Mouse (Mus musculus): ENCODE results near the gene Tdrd5. TPM values are rescaled to one million over a fixed set of nuclear protein-coding genes. Genes with fewer than 3 reads are reported as not detected.

Gene Tdrd5
- total and polyA plus RNA-seq, 3 experiments, result not detected

DNA sequence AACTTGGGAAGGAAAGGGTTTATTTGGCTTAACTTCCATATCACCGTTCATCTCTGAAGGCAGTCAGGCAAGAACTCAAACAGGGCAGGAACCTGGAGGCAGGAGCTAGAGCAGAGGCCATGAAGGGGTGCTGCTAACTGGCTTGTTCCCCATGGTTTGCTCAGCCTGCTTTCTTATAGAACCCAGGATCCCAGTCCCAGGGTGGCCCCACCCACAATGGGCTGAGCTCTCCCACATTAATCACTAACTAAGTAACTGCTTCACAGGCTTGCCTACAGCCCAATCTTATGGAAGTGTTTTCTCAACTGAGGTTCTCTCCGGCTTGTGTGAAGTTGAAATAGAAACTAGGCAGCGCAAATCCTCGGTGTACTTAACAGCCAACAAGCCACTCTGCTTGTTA is 74.7 kb downstream of the Tdrd5 start:
- H3K9me3 ChIP-seq (replicated peaks; ENCODE audit: low read length), result no peaks in the 10 kb centered on the region
- H3K4me2 ChIP-seq (ENCODE audit: insufficient read depth, low read depth, poor library complexity, severe bottlenecking), result no peak overlapping the region
- in situ Hi-C loops (cut with MboI; ENCODE audit: low pct_ligation_motif_present, low pct_unique_long_range_greater_than_20kb, low sequenced_read_pairs) (no loop called here), dilution Hi-C loops (cut with MboI; ENCODE audit: extremely low pct_ligation_motif_present, extremely low pct_unique_long_range_greater_than_20kb, low sequenced_read_pairs) (no loop called here)
- no peak overlapping the region for H3K4me3 ChIP-seq (replicated peaks in 1 of 3; ENCODE audit: low read depth in 2 of 3, low read length in 2 of 3, poor library complexity in 1 of 3)
- H3K4me1 ChIP-seq (ENCODE audit: control insufficient read depth in 1 of 2, insufficient read depth in 2 of 2), result no peaks in the 10 kb centered on the region
- DNase-seq (ENCODE audit: extremely low read depth), result no peak
- no peak for TF ChIP-seq SIN3A (IDR thresholded peaks at IDR 0.05; ENCODE audit: low read length)
- no peak for TF ChIP-seq TCF12 (IDR thresholded peaks at IDR 0.05; ENCODE audit: low read depth, low read length)
- no peak for TF ChIP-seq BHLHE40 (IDR thresholded peaks at IDR 0.05; ENCODE audit: low read depth, low read length)
- no peak for TF ChIP-seq NELFE (IDR thresholded peaks at IDR 0.05; ENCODE audit: low read depth, low read length)
- no peak for TF ChIP-seq MXI1 (IDR thresholded peaks at IDR 0.05; ENCODE audit: low read depth, low read length)
- no peak for TF ChIP-seq RAD21 (IDR thresholded peaks at IDR 0.05; ENCODE audit: low read depth, low read length)
- no peaks in the 10 kb centered on the region for H3K36me3 ChIP-seq (replicated peaks in 1 of 2; ENCODE audit: control insufficient read depth in 1 of 2, insufficient read depth in 1 of 2, low read length in 1 of 2)
- H3K9ac ChIP-seq (ENCODE audit: insufficient read depth, low read depth), result no peak overlapping the region
- no peak overlapping the region for H3K27ac ChIP-seq (ENCODE audit: insufficient read depth, low read depth)
- no peaks in the 10 kb centered on the region for H3K79me2 ChIP-seq (replicated peaks; ENCODE audit: control insufficient read depth, extremely low read depth, insufficient read depth, poor library complexity, severe bottlenecking)
- H3K27me3 ChIP-seq (replicated peaks), result no peaks in the 10 kb centered on the region

DNA sequence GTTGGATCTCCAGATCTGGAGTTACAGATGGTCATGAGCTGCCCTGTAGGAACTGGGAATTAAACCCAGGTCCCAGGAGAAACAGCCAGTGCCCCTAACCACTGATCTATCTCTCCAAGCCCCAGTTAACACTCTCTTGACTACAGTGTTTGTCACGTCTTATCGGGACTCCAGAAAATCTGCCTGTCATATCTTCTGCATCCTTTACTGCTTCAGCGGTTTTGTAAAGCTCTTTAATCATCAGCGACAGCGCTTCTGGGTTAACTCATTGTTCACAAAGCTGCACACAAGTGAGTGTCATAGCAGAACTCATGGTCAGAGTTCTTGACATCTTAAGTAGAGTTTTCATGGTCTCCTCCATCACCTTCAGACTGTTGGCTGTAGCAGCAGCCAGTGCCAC is 76.6 kb downstream of the Tdrd5 start:
- DNase-seq (ENCODE audit: extremely low read depth), result no peak
- no peak overlapping the region for H3K4me2 ChIP-seq (ENCODE audit: insufficient read depth, low read depth, poor library complexity, severe bottlenecking)
- no peaks in the 10 kb centered on the region for H3K4me1 ChIP-seq (ENCODE audit: control insufficient read depth in 1 of 2, insufficient read depth in 2 of 2)
- TF ChIP-seq ZKSCAN1 (IDR thresholded peaks at IDR 0.05; ENCODE audit: borderline replicate concordance, low read depth, low read length) (no peak), EP300 (IDR thresholded peaks at IDR 0.05; ENCODE audit: low read length) (no peak), MEF2A (IDR thresholded peaks at IDR 0.05; ENCODE audit: borderline replicate concordance, low read depth, low read length) (no peak), ZC3H11A (IDR thresholded peaks at IDR 0.05; ENCODE audit: low read depth, low read length) (no peak), ETS1 (conservative IDR thresholded peaks at IDR 0.05; ENCODE audit: low read depth, low read length) (no peak), BHLHE40 (IDR thresholded peaks at IDR 0.05; ENCODE audit: low read depth, low read length) (no peak), GABPA (IDR thresholded peaks at IDR 0.05; ENCODE audit: insufficient replicate concordance, low read depth, low read length) (no peak), CHD2 (IDR thresholded peaks at IDR 0.05; ENCODE audit: low read length) (no peak), MYC (IDR thresholded peaks at IDR 0.05; ENCODE audit: low read depth, low read length) (no peak), MAX (IDR thresholded peaks at IDR 0.05; ENCODE audit: low read length) (no peak), POLR2A (IDR thresholded peaks at IDR 0.05; ENCODE audit: low read depth, low read length) (no peak), CTCF (conservative IDR thresholded peaks at IDR 0.05 in 1 of 2, IDR thresholded peaks at IDR 0.05 in 1 of 2; ENCODE audit: low read depth in 2 of 2, low read length in 2 of 2) (no peak)
- no peak overlapping the region for H3K9ac ChIP-seq (ENCODE audit: insufficient read depth, low read depth)
- H3K27ac ChIP-seq (ENCODE audit: insufficient read depth, low read depth), result no peak overlapping the region
- no peaks in the 10 kb centered on the region for H3K79me2 ChIP-seq (replicated peaks; ENCODE audit: control insufficient read depth, extremely low read depth, insufficient read depth, poor library complexity, severe bottlenecking)
- no peaks in the 10 kb centered on the region for H3K36me3 ChIP-seq (replicated peaks in 1 of 2; ENCODE audit: control insufficient read depth in 1 of 2, insufficient read depth in 1 of 2, low read length in 1 of 2)
- H3K9me3 ChIP-seq (replicated peaks; ENCODE audit: low read length), result no peaks in the 10 kb centered on the region
- in situ Hi-C loops (cut with MboI; ENCODE audit: low pct_ligation_motif_present, low pct_unique_long_range_greater_than_20kb, low sequenced_read_pairs), result no loop called here
- no peak overlapping the region for H3K4me3 ChIP-seq (replicated peaks in 1 of 3; ENCODE audit: low read depth in 2 of 3, low read length in 2 of 3, poor library complexity in 1 of 3)
- H3K27me3 ChIP-seq (replicated peaks), result no peaks in the 10 kb centered on the region
- dilution Hi-C loops (cut with MboI; ENCODE audit: extremely low pct_ligation_motif_present, extremely low pct_unique_long_range_greater_than_20kb, low sequenced_read_pairs), result no loop called here

All from CH12.LX (cell line).